Mouse (Mus musculus): ENCODE data around the gene Tas2r134. TPM values are rescaled to one million over a fixed set of nuclear protein-coding genes. Genes with fewer than 3 reads are reported as not detected.

Tas2r134 gene
- polyA plus RNA-seq, 1 experiment from 2014 or later: not detected

DNA sequence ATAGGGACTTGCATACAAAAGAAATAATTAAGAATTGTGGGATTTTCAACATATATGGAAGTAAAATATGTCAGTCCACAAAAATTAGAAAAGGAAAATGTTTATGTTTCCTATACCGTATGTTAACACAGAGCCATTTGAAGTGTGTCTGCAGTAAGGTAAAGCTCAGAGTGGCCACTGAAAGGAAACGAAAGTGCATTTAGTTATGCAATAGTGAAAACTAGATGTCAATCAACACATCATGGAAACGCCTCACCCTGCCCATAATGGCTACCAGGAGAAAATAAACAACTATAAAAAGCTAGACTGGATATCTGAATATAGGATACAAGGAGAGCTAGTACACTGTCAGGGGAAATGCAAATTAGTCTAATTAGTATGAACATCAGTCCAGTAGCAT lies 1.3 kb upstream of the Tas2r134 start:
- Histone ChIP-seq H3K4me3 (ENCODE audit: inconsistent target) (no peak overlapping the region), H3K79me2 (ENCODE audit: inconsistent target) (no peaks in the 10 kb centered on the region), H3K27ac (no peak overlapping the region), H3K36me3 (ENCODE audit: inconsistent target) (no peaks in the 10 kb centered on the region)
- WGBS (ENCODE audit: missing documents): 28% methylated on average over 3 of the region's 3 CpGs

DNA sequence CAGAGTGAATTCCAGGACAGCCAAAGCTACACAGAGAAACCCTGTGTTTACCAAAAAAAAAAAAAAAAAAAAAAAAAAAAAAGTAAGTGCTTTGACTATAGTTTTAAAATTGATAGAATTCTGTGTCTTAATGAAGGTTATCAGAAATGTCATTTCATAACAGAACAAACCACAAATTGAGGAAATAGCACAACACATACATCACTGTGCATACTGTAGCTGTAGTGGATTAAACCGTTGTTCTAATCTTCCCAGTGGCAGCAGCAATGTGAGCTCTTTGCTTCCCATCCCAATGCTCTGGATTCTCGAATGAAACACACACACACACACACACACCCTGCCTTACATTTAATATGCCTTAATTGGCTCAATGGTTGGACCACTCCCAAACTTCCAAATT lies 4.1 kb downstream of the Tas2r134 start:
- Histone ChIP-seq H3K79me2 (ENCODE audit: inconsistent target) (no peaks in the 10 kb centered on the region), H3K27ac (no peak overlapping the region), H3K4me3 (ENCODE audit: inconsistent target) (no peak overlapping the region), H3K36me3 (ENCODE audit: inconsistent target) (no peaks in the 10 kb centered on the region)
- WGBS (ENCODE audit: missing documents): 7% methylated on average over 2 of the region's 2 CpGs

DNA sequence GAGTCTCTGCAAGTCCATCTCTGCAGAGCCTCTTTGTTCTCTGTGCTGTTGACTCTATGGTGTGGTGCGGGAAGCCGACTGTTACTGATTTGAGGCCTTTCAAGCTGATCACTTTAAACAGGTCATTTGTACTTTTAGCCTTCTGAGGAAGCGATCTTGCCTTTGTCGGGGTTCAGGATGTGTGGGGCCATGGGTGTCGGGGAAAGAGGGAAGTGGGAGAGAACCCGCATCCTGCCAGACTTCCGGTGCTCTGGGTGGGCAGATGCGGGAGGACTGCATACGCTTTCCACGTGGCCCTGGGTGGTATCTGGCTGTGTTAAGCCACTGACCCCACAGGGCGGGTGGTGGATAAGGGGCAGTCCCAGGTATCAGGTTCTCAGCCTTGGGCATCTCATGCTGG lies 10.4 kb downstream of the Tas2r134 start:
- H3K4me3 ChIP-seq (ENCODE audit: inconsistent target): no peak overlapping the region

DNA sequence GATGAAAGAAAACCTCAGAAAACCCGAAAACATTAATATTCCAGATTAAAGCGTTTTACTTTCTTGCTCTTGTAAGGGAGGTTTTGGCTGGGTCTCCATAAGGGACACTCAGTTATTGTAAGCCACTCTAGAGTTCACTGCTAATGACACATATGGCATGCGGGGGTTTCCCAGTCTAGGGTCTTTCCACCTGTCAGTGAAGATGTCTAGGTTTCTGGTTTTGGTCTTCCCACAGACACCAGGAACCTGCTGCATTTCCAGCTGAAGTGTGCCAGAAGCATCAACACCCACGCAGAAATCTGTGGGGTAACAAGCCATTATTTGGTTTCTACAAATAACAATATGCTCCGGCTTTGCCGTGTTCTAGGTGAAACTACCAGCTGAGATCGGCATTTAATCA lies 14.3 kb downstream of the Tas2r134 start:
- Histone ChIP-seq H3K4me3 (ENCODE audit: inconsistent target) (no peak overlapping the region), H3K36me3 (ENCODE audit: inconsistent target) (no peaks in the 10 kb centered on the region), H3K79me2 (ENCODE audit: inconsistent target) (no peaks in the 10 kb centered on the region), H3K27ac (no peak overlapping the region)
- 91% methylated on average over 7 of the region's 7 CpGs for WGBS (ENCODE audit: missing documents)

More for the DNA sequence above, 10.4 kb downstream of the Tas2r134 start:
- H3K27ac ChIP-seq: no peak overlapping the region
- 8% methylated on average over 11 of the region's 11 CpGs for WGBS (ENCODE audit: missing documents)
- H3K36me3 ChIP-seq (ENCODE audit: inconsistent target): no peaks in the 10 kb centered on the region
- H3K79me2 ChIP-seq (ENCODE audit: inconsistent target): no peaks in the 10 kb centered on the region

DNA sequence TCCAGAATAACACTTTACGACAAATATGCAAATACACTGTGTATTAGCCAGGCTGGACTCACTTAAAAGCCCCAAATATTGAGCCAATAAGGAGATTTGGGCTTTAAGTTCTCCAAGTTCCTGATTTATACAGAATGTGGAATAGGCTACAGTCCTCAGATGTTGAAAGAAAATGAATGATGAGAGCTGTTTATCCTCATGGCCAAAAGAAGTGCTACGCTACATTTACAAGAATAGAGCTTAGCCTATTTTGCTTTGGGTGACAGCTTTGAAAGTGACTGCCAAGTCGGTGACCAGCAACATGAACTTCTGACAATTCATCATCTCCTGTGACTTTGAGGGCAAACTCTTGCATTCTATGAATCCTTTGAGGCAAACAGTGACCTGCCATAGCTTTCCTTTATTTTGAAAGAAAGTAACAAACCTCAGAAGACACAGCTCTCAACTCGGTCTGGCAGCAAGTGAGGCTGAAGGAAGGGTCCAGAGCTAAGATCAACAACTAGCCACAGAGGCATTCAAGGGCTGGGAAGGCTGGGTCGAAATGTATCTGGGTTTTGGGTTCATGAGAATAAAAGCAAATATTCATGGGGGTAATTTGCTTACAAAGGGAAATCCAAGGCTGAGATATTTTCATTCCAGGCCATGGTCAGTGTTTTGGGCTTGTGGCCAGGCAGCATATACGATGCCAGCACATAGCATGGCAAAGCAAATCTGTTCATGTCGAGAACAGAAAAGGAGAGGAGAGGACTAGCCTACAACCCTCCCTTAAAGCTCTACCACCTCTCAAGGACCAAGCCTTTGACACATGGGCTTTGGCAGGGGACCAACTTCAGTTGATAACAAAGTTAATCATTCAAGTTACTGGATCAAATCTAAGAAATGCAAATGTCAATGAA lies 16.2 kb downstream of the Tas2r134 start:
- no peak overlapping the region for H3K4me3 ChIP-seq (ENCODE audit: inconsistent target)
- WGBS (ENCODE audit: missing documents): 74% methylated on average over 6 of the region's 7 CpGs
- no peaks in the 10 kb centered on the region for H3K36me3 ChIP-seq (ENCODE audit: inconsistent target)
- no peak overlapping the region for H3K27ac ChIP-seq
- H3K79me2 ChIP-seq (ENCODE audit: inconsistent target): no peaks in the 10 kb centered on the region

DNA sequence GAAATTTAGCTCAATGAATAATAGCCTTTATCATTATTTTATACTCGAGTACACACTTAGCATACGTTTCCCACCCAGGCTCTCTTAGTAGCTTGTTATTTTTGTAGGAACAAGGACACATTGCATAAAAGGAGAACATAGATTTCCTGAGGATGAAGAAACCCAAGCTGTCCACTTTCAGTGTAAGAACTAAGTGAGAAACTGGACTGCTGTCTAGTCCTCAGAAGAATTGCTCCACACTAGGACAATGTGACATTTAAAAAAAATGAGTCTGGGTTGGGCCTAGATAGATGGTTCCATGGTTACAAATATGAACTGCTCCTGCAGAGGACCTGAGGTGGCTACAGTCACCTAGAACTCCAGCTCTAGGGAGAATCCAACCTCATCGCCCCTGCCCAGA lies 20.7 kb downstream of the Tas2r134 start:
- no peak overlapping the region for H3K4me3 ChIP-seq (ENCODE audit: inconsistent target)
- no peak overlapping the region for H3K27ac ChIP-seq
- no peaks in the 10 kb centered on the region for H3K36me3 ChIP-seq (ENCODE audit: inconsistent target)
- 59% methylated on average over 2 of the region's 3 CpGs for WGBS (ENCODE audit: missing documents)
- H3K79me2 ChIP-seq (ENCODE audit: inconsistent target): no peaks in the 10 kb centered on the region

DNA sequence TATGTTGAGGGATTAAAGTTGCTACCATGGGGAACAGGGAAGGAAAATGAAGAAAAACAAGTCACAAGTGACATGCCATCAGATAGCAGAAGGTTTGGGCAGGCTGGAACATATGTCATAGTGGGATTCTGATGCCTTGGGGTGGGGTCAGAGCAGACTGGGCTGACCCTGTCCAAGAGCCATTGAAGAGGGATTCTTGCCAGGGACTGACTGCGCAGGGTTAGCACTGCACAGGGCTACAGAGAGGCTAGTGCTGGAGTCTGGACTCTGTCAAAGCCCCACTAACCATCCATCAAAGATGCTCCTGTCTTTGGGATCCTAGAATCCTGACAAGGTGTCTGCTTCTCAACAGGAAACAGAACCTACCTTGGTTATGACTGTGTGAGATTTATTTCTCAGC lies 22.6 kb downstream of the Tas2r134 start:
- WGBS (ENCODE audit: missing documents): 92% methylated on average over 1 of the region's 1 CpGs
- Histone ChIP-seq H3K79me2 (ENCODE audit: inconsistent target) (no peaks in the 10 kb centered on the region), H3K4me3 (ENCODE audit: inconsistent target) (no peak overlapping the region), H3K36me3 (ENCODE audit: inconsistent target) (no peaks in the 10 kb centered on the region), H3K27ac (no peak overlapping the region)

DNA sequence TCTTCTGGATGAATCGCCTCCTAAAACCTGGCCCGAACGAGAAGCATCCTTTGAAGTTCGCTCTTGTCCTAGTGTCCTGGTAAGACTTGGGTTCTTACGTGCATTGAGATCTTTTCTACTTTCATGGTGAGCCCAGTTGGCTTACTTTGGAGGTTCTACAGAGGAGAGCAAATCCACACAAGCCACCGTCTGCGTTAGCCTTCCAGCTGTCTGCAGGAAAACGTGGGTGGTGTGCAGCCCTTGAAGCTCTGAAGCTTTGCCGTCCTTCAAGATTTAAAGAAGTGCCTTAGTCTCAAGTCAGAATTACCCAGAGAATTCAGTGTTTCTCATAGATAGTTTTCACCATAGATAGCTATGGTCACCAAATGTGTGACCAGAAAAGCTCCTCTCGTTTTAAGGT lies 24.8 kb downstream of the Tas2r134 start:
- Histone ChIP-seq H3K27ac (no peak overlapping the region), H3K36me3 (ENCODE audit: inconsistent target) (no peaks in the 10 kb centered on the region), H3K79me2 (ENCODE audit: inconsistent target) (no peaks in the 10 kb centered on the region), H3K4me3 (ENCODE audit: inconsistent target) (no peak overlapping the region)
- WGBS (ENCODE audit: missing documents): 93% methylated on average over 10 of the region's 10 CpGs

DNA sequence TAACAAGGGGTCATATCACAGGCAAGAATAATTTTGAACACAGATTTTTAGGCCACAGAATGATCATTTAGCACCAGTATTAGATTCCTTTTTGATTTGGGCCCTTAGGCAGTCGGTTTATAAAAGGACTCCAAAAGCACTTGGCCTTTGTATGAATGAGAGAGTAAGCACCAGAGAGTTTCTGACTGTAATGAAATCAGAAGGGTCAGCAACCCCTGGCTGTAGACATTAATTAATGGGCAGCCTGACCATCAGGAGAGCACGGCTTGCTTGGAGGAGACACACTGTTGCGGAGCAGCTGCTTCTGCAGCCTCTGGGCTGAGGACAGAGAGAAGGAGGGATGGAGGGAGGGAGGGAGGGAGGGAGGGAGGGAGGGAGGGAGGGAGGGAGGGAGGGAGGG lies 30.4 kb downstream of the Tas2r134 start:
- no peak overlapping the region for H3K27ac ChIP-seq
- no peak overlapping the region for H3K4me3 ChIP-seq (ENCODE audit: inconsistent target)
- WGBS (ENCODE audit: missing documents): 100% methylated on average over 2 of the region's 3 CpGs
- no peaks in the 10 kb centered on the region for H3K36me3 ChIP-seq (ENCODE audit: inconsistent target)
- no peaks in the 10 kb centered on the region for H3K79me2 ChIP-seq (ENCODE audit: inconsistent target)

DNA sequence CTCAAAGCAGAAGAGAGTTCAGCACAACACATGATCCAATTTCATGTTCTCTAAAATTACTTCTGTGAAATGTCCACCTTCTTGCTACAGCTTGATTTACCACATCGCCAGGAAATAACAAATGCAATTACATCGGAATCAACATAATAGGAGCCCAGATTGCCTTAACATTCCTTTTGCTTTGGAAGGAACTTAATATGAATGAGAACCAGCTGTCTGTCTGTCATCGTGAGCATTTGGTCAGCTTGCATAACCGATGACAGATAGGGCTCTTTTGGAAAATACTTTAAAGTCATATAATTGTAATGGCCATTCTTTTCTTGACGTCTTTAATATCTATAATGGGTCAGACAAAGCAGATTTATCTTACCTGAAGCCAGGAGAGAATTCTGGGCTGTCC lies 31.0 kb downstream of the Tas2r134 start:
- Histone ChIP-seq H3K79me2 (ENCODE audit: inconsistent target) (no peaks in the 10 kb centered on the region), H3K36me3 (ENCODE audit: inconsistent target) (no peaks in the 10 kb centered on the region), H3K27ac (no peak overlapping the region), H3K4me3 (ENCODE audit: inconsistent target) (no peak overlapping the region)
- 83% methylated on average over 5 of the region's 5 CpGs for WGBS (ENCODE audit: missing documents)

DNA sequence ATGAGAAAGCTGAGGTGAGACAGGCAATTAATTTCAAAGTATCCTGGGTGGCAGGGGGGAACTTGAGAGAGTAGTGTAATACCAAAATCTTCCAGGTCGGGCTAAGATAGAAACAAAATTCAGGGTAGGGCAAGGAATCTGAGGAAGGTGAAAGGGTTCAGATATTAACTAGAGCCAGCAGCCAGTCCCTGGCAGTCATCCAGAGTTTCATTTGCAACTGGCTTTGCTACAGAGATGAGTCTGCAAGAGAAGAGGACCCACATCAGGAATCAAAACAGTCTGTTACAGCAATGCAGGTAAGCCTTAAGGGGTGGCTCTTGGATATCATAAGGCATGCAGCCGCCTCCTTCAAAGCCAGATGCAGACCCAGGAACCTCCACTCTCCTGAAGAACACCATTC lies 47.0 kb downstream of the Tas2r134 start:
- no peak overlapping the region for H3K4me3 ChIP-seq (ENCODE audit: inconsistent target)
- no peak overlapping the region for H3K27ac ChIP-seq
- no peaks in the 10 kb centered on the region for H3K79me2 ChIP-seq (ENCODE audit: inconsistent target)
- 97% methylated on average over 2 of the region's 2 CpGs for WGBS (ENCODE audit: missing documents)
- no peaks in the 10 kb centered on the region for H3K36me3 ChIP-seq (ENCODE audit: inconsistent target)
